Mouse (Mus musculus): ENCODE measurements around the gene Ssna1. TPM values are rescaled to one million over a fixed set of nuclear protein-coding genes. Genes with fewer than 3 reads are reported as not detected.

Gene Ssna1
- total RNA-seq (2014; rRNA removed) (108 and 127 TPM in 2 replicates), polyA plus RNA-seq (2015; fragmentation: Nextera tagmentation; extraction: Ambion mirVana) (189 and 195 TPM in 2 replicates)

DNA sequence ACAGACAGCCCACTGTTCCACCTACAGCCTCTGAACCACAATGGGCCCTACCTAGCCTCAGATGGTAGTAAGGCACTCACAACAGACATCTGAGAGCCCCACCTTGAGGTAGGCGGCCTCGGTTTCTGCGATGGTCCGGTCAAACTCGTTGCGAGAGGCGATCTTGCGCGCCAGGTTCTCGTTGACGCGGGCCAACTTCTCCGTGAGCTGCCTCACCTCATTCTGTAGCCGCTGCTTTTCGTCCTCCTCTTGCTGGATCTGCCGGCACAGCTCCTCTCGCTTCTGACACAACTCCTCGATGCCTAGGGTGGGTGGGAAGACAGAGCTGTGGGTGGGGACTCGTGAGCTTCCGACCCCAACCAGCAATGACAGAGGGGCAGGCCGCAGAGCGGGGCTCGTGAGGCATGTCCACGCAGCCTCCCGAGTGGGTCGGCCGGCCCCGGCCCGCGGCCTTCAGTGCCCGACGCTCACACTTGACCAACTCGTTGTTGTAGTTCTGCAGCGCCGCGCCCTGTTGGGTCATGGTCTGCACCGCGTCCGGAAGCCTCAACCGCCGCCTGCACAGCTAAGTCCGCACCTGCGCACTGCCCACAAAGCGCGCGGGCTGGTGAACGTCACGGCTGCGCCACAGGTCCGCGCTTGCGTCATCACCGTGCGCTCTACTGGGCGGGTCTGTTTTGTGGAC, at the start of gene Ssna1, which contains the start of gene Anapc2:
Gene Ssna1 (minus strand): TSS at position 612 of the 685 bp plus-strand sequence.
Gene Anapc2 (plus strand): TSS at position 652 of the 685 bp plus-strand sequence.
- Histone ChIP-seq H3K27me3 (ENCODE audit: insufficient read depth, low read length) (no peaks in the 10 kb centered on the region), H3K9ac (peak within 1 kb of the TSS; percentile 81), H3K4me1 (ENCODE audit: insufficient read depth) (peaks cover 19% of the 10 kb centered on the region), H3K4me3 (ENCODE audit: low read depth, low read length) (peak within 1 kb of the TSS; percentile 92), H3K27ac (ENCODE audit: low read depth, low read length) (peak within 1 kb of the TSS; percentile 70), H3K4me2 (ENCODE audit: low read depth) (peak within 1 kb of the TSS; percentile 97), H3K36me3 (ENCODE audit: insufficient read depth) (peaks cover 54% of the 10 kb centered on the region), H3K9me3 (ENCODE audit: low read length) (no peaks in the 10 kb centered on the region)
- WGBS: under 1% methylated on average over 51 of the region's 55 CpGs
- DNase-seq (peak; percentile 99), ATAC-seq (peak; percentile 98)
- peak; percentile 43 for TF ChIP-seq CTCF (IDR thresholded peaks at IDR 0.05; ENCODE audit: low read depth)

DNA sequence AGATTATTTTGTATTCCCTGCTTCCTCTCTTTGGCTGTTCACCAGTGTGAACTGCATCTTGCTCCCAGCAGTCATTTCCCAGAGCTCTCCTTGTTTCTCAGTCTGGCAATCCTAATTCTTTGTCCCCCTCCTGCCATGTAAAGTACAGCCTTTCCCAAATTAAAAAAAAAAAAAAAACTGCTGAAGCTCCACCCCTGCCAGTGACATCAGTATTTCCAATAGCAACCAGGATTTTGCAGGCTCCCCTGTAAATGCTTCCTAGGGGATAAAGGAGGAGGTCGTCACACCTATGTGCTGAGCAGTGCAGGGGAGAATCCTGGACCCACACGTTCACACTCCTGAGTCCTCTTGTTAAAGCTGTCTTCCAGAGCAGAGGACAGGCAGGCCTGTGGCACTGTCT, 47.8 kb upstream of the Ssna1 start:
- H3K27ac ChIP-seq (ENCODE audit: low read depth, low read length): peak overlapping the region; percentile 21; the same call in 1 of the 2 replicates
- no peaks in the 10 kb centered on the region for H3K9me3 ChIP-seq (ENCODE audit: low read length)
- H3K4me3 ChIP-seq (ENCODE audit: low read depth, low read length): no peak overlapping the region
- H3K4me2 ChIP-seq (ENCODE audit: low read depth): no peak overlapping the region
- peaks cover 7% of the 10 kb centered on the region for H3K4me1 ChIP-seq (ENCODE audit: insufficient read depth)
- 23% methylated on average over 2 of the region's 2 CpGs for WGBS
- H3K9ac ChIP-seq: no peak overlapping the region; the same call in 1 of the 2 replicates
- H3K27me3 ChIP-seq (ENCODE audit: insufficient read depth, low read length): peaks cover 5% of the 10 kb centered on the region; the same call in 1 of the 2 replicates
- TF ChIP-seq CTCF (IDR thresholded peaks at IDR 0.05; ENCODE audit: low read depth): no peak
- ATAC-seq (peak; percentile 19; the same call in 1 of the 2 replicates), DNase-seq (peak; percentile 23)
- H3K36me3 ChIP-seq (ENCODE audit: insufficient read depth): no peaks in the 10 kb centered on the region; the same call in 1 of the 2 replicates

DNA sequence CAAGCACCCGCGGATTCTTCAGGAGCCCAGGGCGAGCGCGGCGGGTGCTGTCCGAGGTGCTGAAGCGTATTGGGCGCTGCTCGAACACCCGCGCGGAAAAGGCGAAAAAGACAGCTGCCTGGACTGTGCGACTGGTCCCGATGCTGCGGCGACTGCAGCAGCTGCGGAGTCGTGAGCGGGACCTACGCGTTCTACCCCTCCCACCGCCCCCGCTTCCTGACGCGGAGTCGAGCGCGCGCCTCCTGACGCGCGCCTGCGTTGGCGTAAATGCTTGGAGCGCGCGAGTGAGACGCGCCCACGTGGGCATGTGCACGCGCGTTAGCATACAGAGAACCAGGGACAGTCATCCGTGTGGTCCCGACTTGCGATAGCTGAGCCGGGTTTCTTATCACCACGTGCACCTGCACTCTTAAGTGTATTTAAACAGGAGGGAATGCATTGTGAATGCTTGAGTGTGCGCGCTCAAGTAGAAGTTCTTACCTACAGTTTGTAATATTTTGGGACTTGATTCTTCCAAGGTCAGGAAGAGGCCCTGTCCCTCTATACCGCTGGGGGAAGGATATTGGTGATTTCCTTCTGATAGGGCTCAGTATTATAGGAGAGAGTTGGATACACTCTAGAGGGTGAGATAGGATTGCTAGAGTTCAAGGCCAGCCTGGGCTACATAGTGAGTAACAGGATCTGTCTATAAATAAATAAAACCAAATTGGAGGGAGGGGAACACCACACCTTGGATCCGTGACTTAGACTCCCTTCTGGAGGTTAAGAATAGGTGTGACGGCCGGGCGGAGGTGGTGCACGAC, 46.9 kb upstream of the Ssna1 start, which contains the start of gene Grin1:
Gene Grin1 (minus strand): TSS at position 217 of the 803 bp plus-strand sequence.
- peak within 1 kb of the TSS; percentile 82 for H3K9ac ChIP-seq
- ATAC-seq: peak; percentile 87
- TF ChIP-seq CTCF (IDR thresholded peaks at IDR 0.05; ENCODE audit: low read depth): no peak
- H3K9me3 ChIP-seq (ENCODE audit: low read length): no peaks in the 10 kb centered on the region
- peaks cover 7% of the 10 kb centered on the region for H3K4me1 ChIP-seq (ENCODE audit: insufficient read depth)
- WGBS: 10% methylated on average over 58 of the region's 58 CpGs
- peak within 1 kb of the TSS; percentile 70 for H3K4me3 ChIP-seq (ENCODE audit: low read depth, low read length)
- H3K27ac ChIP-seq (ENCODE audit: low read depth, low read length): peak within 1 kb of the TSS; percentile 89
- H3K4me2 ChIP-seq (ENCODE audit: low read depth): peak within 1 kb of the TSS; percentile 74
- peaks cover 8% of the 10 kb centered on the region for H3K27me3 ChIP-seq (ENCODE audit: insufficient read depth, low read length)
- peak; percentile 98 for DNase-seq
- peaks cover 5% of the 10 kb centered on the region; the same call in 1 of the 2 replicates for H3K36me3 ChIP-seq (ENCODE audit: insufficient read depth)

DNA sequence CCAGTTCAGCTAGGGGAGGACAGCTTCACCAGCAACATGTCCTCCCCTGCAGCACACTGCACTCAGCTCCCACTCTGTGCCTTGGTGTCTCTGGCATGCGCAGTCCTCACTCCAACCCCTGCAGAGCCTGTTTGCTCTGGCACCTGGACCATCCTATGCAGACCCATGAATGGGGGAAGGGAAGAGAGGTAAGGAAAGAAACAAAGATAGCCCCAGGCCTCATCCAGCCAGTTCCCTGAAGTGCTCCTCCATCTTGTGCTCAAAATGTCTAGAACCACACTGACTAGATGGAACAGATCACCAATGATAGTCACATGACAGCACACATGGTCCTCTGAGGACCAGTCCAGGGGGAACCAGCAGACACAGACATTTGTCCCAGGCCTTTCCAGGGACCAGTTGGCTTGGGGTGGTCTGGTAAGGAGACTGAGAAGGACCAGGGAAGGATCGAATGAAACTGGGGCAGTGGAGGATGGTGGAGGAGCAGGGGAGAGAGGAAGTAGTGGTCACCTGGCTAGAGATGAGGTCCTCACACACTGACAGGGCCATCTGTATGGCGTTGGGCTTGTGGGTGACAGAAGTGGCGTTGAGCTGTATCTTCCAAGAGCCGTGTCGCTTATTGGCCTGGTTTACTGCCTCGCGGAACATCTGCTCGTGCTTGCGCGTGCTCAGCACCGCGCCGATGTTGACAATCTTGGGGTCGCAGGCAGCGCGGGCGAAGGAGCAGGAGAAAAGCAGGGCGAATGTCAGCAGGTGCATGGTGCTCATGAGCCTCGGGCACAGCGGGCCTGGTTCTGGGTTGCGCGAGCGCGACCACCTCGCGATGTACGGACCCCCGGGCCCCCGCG, 46.1 kb upstream of the Ssna1 start:
- Histone ChIP-seq H3K27ac (ENCODE audit: low read depth, low read length) (peak overlapping the region; percentile 89), H3K4me1 (ENCODE audit: insufficient read depth) (peaks cover 7% of the 10 kb centered on the region), H3K9ac (peak overlapping the region; percentile 82), H3K27me3 (ENCODE audit: insufficient read depth, low read length) (peaks cover 15% of the 10 kb centered on the region), H3K4me3 (ENCODE audit: low read depth, low read length) (peak overlapping the region; percentile 70), H3K9me3 (ENCODE audit: low read length) (no peaks in the 10 kb centered on the region), H3K36me3 (ENCODE audit: insufficient read depth) (peaks cover 13% of the 10 kb centered on the region), H3K4me2 (ENCODE audit: low read depth) (peak overlapping the region; percentile 74)
- ATAC-seq (peak; percentile 72), DNase-seq (peak; percentile 66)
- TF ChIP-seq CTCF (IDR thresholded peaks at IDR 0.05; ENCODE audit: low read depth): no peak
- 8% methylated on average over 31 of the region's 31 CpGs for WGBS

DNA sequence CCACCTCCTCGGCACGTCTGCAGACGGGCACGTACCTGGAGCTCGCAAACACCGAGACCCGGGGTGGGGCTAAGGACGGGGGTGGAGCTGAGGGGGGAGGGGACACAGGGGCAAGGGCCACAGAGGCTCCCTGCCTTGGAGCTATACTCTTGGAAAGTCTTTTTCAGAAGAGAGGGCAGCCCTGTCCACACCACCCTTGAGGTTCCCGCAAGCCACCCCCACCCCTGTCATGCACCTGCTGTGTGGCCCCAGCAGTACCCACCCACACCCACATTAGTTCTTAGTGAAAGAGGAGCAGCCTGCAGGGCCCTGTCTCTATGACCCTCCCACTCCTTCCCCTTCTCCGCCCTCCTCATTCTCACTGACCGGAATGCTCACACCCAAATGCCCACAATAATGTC, 39.3 kb upstream of the Ssna1 start:
- Histone ChIP-seq H3K27me3 (ENCODE audit: insufficient read depth, low read length) (peaks cover 39% of the 10 kb centered on the region), H3K4me1 (ENCODE audit: insufficient read depth) (no peaks in the 10 kb centered on the region), H3K9me3 (ENCODE audit: low read length) (no peaks in the 10 kb centered on the region), H3K36me3 (ENCODE audit: insufficient read depth) (peaks cover 67% of the 10 kb centered on the region), H3K27ac (ENCODE audit: low read depth, low read length) (no peak overlapping the region), H3K4me3 (ENCODE audit: low read depth, low read length) (no peak overlapping the region), H3K4me2 (ENCODE audit: low read depth) (no peak overlapping the region), H3K9ac (no peak overlapping the region)
- WGBS: 15% methylated on average over 11 of the region's 11 CpGs
- no peak for DNase-seq
- no peak for ATAC-seq
- TF ChIP-seq CTCF (IDR thresholded peaks at IDR 0.05; ENCODE audit: low read depth): no peak

DNA sequence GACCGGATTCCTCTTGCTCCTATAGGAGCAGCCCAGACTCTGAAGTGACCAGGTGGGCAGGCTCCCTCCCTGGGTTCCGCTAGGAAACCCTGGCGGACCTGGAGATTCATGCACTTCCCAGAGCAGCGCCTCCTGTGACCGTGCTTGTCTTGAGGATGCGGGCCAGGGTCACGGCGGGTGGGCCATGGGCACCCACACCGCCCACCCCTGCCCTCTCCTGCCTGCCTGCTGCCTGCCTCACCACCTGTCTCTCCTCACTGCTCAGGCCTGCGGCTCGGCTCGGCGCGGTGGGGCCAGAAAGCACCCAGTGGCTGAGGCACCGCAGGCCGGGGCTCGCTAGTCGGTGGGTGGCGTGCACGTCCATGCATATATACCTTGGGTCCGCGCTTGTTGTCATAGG, 38.7 kb upstream of the Ssna1 start:
- WGBS: 11% methylated on average over 22 of the region's 22 CpGs
- Histone ChIP-seq H3K4me3 (ENCODE audit: low read depth, low read length) (no peak overlapping the region), H3K4me1 (ENCODE audit: insufficient read depth) (no peaks in the 10 kb centered on the region), H3K27me3 (ENCODE audit: insufficient read depth, low read length) (peaks cover 39% of the 10 kb centered on the region), H3K9me3 (ENCODE audit: low read length) (no peaks in the 10 kb centered on the region), H3K27ac (ENCODE audit: low read depth, low read length) (no peak overlapping the region), H3K9ac (no peak overlapping the region), H3K36me3 (ENCODE audit: insufficient read depth) (peaks cover 67% of the 10 kb centered on the region), H3K4me2 (ENCODE audit: low read depth) (no peak overlapping the region)
- ATAC-seq (no peak), DNase-seq (no peak)
- TF ChIP-seq CTCF (IDR thresholded peaks at IDR 0.05; ENCODE audit: low read depth): no peak
